Mouse (Mus musculus) mature B cell (primary cell): ENCODE data around the gene Nudcd3.
"Not testable (repeated sequence)": the region's sequence is repeated elsewhere in the genome, so short reads cannot be mapped to it uniquely, and the experiment has no call there.

ENCODE experiments used
- in situ Hi-C: fragments of 300-500 bp; cut with MboI; formaldehyde crosslinking; loops from 2 replicates; pipeline ENCODE4 v1.14.3; 2019

Nudcd3 gene

DNA sequence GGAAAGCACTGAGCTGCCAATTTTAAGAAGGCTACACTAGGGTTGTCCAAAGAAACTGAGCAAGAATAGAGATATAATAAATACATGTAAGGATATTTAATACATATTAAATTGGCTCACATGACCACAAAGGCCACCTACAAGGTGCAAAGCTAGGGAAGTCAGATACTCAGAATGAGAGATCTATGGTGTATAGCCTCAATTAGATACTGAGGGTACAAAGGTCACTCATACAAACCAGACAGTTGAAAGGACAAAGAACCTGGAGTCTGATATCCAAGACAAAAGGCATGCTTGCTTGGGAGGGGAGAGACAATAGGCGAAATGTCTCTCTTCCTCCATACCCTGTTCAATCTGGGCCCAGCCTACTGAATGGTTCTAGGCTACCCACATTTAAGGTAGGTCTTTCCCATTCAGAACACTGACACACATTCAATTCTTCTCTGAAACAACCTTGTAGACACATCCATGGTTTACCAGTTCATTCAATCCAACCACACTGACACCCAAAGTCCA, 76.6 kb downstream of the Nudcd3 start:
- in situ Hi-C loops, result no loop called here

DNA sequence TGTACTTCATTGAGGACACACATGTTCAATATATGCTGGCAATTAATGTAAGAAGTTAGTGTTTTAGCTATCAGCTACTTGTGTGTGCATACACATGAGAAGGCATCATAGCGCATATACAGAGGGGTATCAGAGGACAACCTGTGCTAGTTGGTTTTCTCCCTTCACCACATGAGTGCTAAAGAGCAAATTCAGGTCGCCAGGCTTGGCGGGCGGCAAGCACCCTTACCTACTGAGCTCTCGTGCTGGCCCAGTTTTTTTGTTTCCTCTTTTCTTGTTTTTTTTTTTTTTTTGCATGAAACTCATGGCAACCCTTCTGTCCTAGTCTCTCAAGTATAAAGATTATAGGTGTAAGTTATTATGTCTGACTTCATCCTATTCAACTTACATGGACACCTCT, 77.6 kb downstream of the Nudcd3 start:
- in situ Hi-C loops, result no loop called here

DNA sequence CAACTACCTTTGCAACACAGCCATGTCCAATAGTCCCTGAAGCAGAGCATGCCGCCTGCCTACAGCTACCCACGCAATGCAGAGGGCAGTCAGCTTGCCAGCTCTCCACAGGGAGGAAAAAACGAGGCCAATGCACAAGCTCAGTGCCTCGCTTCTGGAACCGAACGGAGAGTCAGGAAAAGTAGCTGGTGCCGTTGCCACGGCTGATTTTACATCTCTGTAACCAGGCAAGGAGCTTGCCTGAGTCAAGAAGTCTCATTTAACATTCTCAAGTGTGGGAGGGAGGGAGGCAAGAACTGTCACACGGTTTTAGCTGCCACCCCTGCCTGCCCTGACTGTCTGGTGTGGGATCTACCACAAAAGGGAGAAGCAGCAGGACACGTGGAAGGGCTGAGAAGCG, 79.6 kb downstream of the Nudcd3 start:
- in situ Hi-C loops, result no loop called here

DNA sequence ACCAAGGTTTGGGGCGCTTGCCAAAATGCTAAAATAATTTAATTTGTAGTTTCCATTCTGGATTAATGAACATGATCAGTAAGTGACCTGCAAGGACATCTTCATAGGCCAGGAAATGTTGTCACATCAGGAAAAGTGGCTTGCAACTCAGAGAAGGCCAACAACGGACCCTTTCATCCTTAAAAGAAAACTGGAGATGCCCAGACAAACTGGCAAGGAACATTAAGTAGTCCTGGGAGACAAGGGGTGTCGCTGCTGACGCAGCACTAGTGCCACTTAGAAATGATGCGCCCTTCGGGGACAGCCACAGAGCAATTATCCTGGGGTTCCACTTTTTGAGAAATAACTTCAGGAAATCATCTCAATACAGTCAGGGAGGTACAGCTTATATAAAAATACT, 80.2 kb downstream of the Nudcd3 start:
- in situ Hi-C loops, result no loop called here

DNA sequence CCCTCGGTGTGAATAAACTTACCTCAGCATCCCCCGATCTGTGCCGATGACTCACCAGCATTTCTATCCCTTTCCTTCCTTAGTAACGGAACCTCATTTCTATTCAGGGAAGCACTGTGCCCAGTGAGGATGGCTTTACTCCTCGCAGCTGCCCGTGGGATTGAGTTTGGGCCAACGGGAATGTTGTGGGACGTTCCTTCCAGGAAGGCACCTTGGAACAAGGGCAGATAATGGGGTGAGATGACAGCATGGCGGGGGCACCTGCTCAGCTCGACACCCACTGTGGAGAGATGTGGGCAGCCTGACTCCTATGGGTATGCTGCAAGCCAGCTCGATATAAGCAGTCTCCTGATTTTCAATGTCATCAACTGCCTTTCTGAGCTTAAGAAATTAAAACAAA, 80.9 kb downstream of the Nudcd3 start:
- in situ Hi-C loops, result no loop called here

DNA sequence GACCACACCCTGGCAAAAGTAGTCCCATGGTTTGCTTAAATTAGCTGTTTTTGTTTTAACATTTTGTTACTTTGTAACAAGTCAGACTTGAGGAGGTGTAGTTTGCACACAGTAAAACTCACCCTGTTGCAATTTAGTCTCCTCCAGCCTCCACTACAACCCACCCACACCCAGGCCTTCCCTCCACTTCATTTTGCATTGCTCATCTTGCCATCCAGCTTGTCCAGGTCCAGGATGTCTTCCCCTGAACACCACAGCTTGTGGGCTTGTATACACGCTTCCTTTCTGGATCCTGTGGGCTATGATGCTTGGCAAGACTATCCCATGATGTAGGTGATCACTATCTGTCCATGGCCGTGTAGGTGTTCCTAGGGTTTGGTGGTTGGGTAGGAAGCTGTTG, 82.3 kb downstream of the Nudcd3 start:
- in situ Hi-C loops, result no loop called here

DNA sequence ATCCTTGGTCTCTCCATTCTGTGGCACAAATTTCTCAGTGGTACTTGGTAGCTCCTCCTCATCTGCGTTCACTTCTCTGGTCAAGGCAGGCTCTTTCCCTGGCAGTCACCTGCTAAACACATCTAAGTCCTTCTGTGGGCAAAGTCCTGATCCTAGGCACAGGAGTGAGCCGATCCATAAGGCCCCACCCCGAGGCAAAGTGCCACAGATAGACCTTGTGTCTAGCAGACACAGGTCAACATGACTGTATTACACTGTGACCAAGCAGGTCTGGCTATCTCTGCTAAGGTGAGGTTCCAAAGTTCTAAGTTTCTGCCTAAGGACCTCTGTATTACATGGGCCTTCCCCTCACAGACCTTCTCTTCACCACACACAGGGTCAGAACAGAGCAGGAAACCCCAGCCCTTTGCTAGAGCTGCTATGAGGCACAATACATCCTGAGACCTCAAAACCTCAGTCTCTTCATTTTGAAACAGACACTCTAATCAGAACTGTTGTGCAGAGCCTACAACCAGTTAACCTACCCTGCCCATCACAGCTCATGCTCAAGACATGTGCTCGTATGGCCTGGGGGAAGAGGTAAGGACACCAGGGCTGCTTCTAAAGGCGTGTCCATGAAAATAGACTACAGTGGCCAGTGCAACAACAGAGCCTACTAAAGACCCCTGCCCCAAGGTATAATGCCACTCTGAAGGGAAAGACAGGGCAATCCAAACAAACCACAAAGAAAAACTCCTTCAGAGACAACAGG, 88.3 kb downstream of the Nudcd3 start:
- in situ Hi-C loops, result no loop called here

DNA sequence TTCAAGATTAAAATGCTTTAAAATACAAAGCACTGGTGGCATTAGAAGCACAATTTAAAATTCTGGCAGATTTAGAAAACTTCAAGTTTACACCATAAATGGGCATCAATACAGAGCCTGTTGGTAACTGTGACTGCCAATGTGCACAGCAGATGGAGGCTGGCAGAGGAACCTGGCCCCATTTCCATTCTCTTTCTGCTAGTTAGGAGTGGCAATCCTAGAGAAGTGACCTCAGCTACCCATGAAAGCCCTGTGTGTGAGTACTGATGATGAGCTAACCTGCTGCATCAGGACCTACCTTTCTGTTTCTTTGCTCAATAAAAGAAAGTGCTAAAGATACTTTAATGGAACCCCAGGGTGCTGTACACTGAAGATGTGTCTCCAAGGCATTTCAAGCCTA, 90.2 kb downstream of the Nudcd3 start:
- in situ Hi-C loops, result no loop called here

DNA sequence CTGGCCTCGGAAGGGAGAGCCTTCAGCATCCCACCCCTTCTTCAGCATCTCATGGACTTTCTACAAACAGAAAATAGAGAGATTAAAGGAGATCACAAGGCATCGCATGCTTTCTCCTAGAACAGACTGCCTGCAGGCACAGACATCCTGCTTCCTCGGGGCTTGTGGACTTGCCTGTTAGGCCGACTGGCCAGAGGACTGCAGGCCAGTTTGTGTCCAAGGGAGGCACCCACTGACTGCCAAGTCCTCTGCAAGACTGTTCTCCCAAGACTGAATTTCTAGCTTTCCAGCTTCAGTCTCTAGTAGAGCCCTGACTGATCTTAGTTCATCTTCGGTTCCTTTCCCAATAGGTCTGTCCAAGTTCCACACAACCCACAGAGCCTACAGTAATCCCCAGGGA, 91.9 kb downstream of the Nudcd3 start:
- in situ Hi-C loops, result no loop called here

DNA sequence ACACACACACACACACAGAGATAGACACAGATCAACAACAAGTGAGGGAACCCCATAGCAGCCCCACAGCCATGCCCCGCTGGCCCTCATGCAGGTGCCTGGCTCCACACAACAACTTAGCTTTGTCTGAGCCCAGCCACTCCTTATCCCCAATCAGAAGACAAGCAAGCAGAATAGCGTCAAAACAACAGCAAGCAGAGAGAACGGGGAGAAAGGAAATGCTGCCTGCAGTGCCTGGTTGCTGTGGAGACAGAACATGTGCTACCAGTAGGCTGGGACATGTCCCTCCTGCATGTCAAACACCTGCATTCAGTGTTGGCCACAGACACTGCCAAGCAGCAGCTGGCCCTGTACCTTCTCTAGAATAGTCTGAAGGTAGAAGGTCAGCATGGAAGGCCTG, 92.5 kb downstream of the Nudcd3 start:
- in situ Hi-C loops, result no loop called here

DNA sequence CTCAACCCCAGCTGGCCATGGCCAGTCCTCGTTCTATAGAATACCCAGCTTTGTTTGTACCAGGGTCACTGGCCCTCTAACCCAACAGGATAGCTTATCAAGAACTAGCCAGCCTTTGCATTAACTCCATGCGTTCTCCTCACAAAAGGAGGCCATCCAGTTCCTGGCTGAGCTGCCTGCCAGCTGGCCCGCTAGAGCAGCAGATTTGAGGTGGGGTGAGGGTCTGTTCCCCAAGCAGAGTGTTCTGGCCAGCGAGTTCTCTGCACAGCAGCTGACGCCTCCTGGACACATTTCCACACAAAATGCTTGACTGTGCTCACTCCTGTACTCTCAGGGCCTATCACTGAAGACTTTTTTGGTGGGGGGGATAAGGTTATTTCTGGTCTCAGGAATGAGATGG, 95.5 kb downstream of the Nudcd3 start:
- in situ Hi-C loops, result no loop called here

DNA sequence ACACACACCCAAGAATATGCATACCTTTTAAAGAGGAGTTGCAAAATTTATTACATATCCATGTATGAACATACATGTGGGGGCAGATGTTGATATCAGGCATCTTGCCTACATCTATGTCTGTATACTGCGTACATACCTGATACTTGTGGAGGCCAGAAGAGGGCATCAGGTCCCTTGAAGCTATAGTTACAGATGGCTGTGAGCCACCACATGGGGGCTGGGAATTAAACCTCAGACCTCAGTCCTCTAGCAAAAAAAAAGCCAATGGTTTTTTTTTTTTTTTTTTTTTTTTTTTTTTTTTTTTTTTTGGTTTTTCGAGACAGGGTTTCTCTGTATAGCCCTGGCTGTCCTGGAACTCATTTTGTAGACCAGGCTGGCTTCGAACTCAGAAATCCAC, 103.6 kb downstream of the Nudcd3 start:
- in situ Hi-C loops, result not testable (repeated sequence)

DNA sequence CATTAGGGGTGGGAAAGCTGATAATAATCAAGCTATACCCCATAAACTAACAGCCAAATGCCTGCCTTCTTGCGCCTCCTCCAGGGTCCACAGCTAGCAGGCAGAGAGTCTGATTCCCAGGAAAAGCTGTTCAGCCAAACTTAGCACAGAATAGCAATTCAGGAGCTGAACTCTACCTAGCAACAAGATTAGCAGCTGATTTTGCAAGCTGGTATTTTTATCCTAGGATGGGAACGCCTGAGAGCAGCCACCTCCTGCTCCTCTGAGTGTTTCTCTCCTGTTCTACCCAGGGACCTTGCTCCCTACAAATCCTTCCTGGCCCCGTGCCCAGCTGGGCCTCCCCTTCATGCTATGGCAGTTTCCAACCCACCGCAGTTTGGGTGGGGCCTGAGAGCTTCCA, 113.2 kb downstream of the Nudcd3 start:
- in situ Hi-C loops, result no loop called here

DNA sequence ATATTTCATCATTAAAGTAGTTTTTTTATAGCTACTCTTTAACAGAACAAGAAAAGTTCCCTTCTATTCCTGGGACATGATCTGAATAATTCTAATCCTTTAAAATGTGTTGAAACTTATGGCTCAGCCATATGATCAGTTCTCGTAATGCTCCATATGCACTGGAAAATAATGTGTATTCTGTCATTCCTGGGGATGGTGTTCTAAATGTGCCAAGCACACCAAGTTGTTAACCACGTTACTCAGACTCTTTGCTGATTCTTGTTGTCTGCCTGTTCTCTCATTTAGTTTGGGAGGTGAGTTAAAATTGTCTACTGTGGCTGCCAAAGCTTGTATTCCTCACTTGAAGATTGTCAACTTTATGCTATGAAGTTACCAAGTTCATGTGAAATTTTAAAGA, 121.5 kb downstream of the Nudcd3 start:
- in situ Hi-C loops, result no loop called here

DNA sequence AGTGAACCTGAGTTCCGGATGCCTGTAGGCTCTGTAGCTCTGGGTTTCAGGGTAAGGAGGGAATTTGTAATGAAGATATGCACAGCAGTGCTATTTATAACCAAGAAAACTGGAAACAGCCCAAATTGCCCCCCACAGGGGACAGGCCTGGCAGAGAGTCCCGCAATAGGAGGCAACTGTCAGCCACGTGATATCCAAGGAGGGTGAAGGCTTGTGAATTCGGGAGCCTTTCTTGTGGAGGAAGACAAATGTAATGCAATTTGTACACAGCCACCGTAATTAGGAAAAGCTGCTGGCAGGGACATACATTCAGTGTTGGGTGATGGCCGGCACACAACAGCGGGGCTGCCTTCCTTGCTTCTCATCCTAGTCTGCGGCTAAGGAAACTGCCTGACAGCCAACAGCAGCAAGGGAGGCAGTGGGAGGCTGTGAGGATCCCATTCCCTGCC, 124.6 kb downstream of the Nudcd3 start:
- in situ Hi-C loops, result no loop called here

DNA sequence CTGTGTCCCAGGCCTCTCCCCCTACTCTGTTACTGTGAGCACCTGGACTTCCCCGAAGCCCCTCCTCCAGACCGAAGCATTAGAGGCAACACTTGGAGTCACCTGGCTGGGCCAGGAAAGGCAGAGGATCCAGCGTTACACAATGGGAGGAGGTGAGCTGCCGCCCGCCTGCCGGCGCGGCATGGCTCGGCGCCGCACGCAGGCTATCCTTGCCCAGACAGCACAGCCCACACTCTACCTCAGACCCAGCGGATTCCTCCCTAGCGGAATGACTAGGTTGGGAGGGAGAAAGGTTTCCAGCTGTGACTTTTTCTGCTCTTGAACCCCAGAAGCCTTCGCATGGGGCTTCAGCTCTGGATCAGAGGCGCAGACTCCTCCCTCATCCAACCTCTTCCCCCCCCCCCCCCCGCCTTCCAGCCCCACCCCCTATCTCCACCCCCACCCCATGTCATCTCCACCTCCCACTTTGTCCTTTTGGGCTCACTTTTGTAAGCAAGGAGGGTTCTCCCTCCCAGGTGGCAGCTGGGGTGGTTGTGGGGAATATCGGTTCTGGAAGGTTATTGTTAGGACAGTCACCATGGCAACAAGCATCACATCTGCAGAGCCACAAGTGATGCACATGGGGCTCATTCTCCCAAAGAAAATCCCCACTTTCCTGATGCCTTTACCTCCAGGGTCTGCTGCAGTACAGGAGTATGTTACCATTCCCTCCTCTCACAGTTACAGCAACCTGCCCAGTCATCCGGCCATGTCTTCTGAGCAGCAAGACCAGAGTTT, 131.8 kb downstream of the Nudcd3 start:
- in situ Hi-C loops, result no loop called here

DNA sequence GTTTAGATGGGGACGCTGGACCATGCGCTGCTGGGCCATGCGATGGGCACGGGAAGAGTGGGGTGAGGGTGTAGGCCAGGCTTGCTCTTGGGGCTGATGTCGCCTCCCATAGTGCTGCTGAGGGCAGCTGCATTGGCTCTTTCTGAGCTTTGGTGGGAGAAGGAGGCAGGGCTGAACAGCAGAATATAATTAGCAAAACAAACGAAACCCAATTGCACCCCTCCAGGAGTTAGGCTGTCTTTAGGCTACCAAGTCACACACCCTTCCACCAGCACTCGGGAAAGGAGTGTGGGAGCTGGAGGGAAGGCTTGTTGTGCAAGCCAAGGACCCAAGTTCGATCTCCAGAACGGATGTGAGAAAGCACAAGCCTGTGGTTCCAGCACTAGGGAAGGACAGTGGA, 133.1 kb downstream of the Nudcd3 start:
- in situ Hi-C loops, result no loop called here

DNA sequence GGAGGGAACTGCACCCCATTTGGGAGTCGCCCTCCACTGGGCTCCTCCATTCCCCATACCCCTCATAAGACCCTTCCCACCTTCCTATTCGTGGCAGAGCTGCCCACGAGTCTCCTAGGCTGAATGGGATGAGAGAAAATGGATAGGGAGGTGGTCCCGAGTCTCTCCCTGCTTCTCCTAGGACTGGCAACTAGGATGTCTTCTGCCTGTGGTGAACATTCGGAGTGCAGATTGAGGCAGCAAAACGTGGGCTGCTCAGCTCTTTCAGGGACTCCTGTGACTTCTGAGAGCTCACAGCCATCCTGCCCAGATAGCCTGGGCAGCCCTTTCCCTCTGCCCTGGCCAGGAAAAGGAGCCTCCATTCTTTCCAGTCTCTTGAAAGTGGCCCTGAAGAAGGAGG, 134.0 kb downstream of the Nudcd3 start, which contains the start of gene Camk2b:
TSS of gene Camk2b (minus strand) at position 187 of the 400 bp plus-strand sequence.
- in situ Hi-C loops, result no loop called here

DNA sequence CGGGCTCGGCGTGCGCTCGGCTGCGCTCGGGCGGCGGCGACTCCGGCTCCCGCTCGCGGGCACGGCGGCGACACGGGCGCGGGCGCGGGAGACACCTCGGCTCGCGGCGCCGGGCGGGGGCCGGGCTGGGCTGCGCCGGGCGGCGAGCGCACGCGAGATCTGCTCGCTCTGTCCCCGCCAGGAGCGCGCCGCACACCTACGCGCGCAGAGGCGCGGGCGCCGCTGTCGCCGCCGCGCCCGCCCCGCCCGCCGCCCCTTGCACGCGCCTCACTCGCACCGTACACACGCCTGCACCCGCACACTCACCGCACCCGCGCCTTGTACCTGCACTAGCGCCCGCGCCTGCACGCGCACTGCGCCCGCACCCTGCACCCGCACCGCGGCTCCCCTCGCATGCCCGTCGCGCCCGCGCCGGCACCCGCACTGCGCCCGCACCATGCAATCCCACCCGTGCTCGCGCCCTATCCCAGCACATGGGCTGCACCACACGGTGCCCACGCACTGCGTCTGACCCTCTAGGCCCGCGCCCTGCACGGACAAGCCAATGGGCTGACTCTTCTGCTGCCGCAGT, 134.6 kb downstream of the Nudcd3 start:
- in situ Hi-C loops, result no loop called here

DNA sequence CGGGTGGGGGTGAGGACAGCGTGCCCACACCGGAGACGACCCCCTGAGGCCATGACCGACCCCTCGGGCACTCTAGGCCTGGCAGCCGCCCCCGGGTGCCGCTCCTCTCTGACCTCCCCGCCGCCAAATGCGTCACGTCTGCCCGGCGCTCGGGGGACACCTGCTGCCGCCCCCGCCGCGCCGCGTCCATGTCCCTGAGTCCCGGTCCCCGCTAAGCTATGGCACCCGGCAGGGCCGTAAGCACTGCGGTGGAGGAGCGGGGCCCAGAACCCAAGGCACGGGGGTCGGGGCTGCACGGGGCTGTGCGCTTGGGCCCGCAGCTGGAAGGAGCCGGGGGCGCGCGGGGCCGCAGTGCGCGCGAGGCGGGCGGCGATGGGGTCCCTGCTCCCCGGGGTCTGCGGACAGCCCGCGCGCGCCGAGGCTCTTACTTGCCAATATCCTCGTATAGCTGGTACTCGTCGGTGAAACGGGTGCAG, 135.1 kb downstream of the Nudcd3 start:
- in situ Hi-C loops, result no loop called here

DNA sequence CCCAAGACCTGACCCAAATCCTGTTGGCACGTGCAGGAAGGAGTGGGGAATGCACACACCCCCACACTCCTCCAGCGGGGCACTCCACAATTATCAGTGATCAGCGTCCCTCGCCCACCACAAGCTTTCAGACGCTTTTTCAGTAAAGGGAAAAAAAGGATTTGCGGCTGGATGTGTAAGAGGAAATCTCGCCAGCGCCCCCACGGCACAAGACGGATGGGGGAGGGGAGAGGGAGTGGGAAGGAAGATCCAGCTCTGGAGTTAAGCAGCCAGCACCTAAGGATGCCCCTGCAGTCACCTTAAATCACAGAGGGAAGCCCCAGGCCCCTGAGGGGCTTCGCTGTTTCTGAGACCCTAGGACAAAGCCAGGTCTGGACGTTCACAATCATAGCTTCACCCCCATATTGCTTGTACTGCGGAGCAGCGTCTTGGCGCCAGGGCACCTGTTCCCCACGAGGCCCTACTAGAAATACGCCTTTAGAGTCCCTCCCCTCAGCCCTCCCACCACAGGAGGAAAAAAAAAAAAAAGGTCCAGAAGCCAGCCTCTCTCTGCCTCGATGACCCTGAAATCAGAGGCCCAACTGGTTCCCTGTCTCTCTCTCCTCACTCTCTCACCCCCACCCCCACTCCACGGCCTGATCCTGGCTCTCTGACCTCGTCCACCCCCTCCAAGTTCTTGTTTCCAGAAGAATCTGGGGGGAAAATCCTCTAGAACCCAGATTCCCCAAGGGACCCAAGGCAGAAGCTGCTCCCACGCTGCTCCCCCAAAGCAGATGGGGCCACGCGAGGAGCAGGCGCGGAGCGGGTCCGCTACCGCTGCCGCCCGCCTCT, 135.8 kb downstream of the Nudcd3 start:
- in situ Hi-C loops, result no loop called here
